Mouse (Mus musculus) hindbrain, postnatal 0 days (tissue): ENCODE measurements around the gene Psma6. TPM values are rescaled to one million over a fixed set of nuclear protein-coding genes. Genes with fewer than 3 reads are reported as not detected.

Experiments
- ATAC-seq: fragments of 200-750 bp; cut with Nextera tagmentation; 2 replicates; pipeline ENCODE4 v1.8.0; 2017; ENCODE audit warnings: mild to moderate bottlenecking, moderate TSS enrichment, moderate library complexity
- DNase-seq: peaks from one replicate; pipeline ENCODE4 v3.0.0-alpha.2; 2015; ENCODE audit warnings: low spot score
- H3K27ac ChIP-seq: fragments of 300-500 bp; sonication (generic); 2 replicates; pipeline ENCODE4 v1.5.1; 2014; ENCODE audit warnings: mild to moderate bottlenecking
- H3K27me3 ChIP-seq: fragments of 300-500 bp; sonication (generic); 2 replicates; pipeline ENCODE4 v1.6.1; 2014; ENCODE audit warnings: low read length, mixed read lengths; ENCODE audit not compliant: insufficient read depth
- H3K36me3 ChIP-seq: fragments of 300-500 bp; sonication (generic); 2 replicates; pipeline ENCODE4 v1.6.1; 2014; ENCODE audit warnings: low read length, mixed read lengths; ENCODE audit not compliant: insufficient read depth
- H3K4me1 ChIP-seq: fragments of 300-500 bp; sonication (generic); 2 replicates; pipeline ENCODE4 v1.6.1; 2014; ENCODE audit warnings: antibody characterized with exemption, low read length, mixed read lengths; ENCODE audit not compliant: insufficient read depth
- H3K4me2 ChIP-seq: fragments of 300-500 bp; sonication (generic); 2 replicates; pipeline ENCODE4 v1.6.1; 2014; ENCODE audit warnings: low read depth, mild to moderate bottlenecking, low read length, moderate library complexity, mixed read lengths
- H3K4me3 ChIP-seq: fragments of 300-500 bp; sonication (generic); 2 replicates; pipeline ENCODE4 v1.5.1; 2014; ENCODE audit warnings: low read length
- H3K9ac ChIP-seq: fragments of 300-500 bp; sonication (generic); replicated peaks from 2 replicates; pipeline ENCODE4 v1.6.1; 2014; ENCODE audit warnings: mild to moderate bottlenecking, low read length, moderate library complexity, mixed read lengths
- H3K9me3 ChIP-seq: fragments of 300-500 bp; sonication (generic); 2 replicates; pipeline ENCODE4 v1.6.1; 2016; ENCODE audit warnings: low read length, mixed read lengths
- CTCF ChIP-seq: IDR thresholded peaks from 2 replicates; pipeline ENCODE4 v1.5.1; 2016; ENCODE audit warnings: antibody characterized with exemption, control low read depth, low read depth
- WGBS: fragments of 180-500 bp; shearing (Covaris S2); extraction: QIAGEN DNeasy Blood & Tissue Kit; methylation state at CpG from one replicate; pipeline ENCODE4 v1.1.7; 2014; 5-methylcytosine and 5-hydroxymethylcytosine counted together
- polyA plus RNA-seq: library from polyadenylated mRNA; unstranded; fragments of >200 nt; fragmentation: Nextera tagmentation; extraction: Ambion mirVana; gene quantifications from 2 replicates; pipeline ENCODE4 v1.2.1, GENCODE M21; 2015
- total RNA-seq: library from RNA; depleted of rRNA; stranded (reverse); fragments of >200 nt; gene quantifications from 2 replicates; pipeline ENCODE4 v1.2.3, GENCODE M21; 2014

Gene Psma6
- total and polyA plus RNA-seq, 2 experiments from 2014 or later: 91.7 to 446 TPM

GRCm38 (mm10) chr12:55461767-55462166 is 77.7 kb downstream of the Psma6 start:
- 65% methylated on average over 6 of the region's 6 CpGs for WGBS
- no peak for TF ChIP-seq CTCF
- H3K4me3 ChIP-seq: no peak overlapping the region

GRCm38 (mm10) chr12:55462456-55462855 is 78.4 kb downstream of the Psma6 start:
- Histone ChIP-seq H3K36me3 (no peaks in the 10 kb centered on the region), H3K9me3 (no peaks in the 10 kb centered on the region), H3K27me3 (no peaks in the 10 kb centered on the region), H3K27ac (no peak overlapping the region; the same call in 1 of the 2 replicates), H3K4me3 (no peak overlapping the region), H3K9ac (no peak overlapping the region), H3K4me2 (no peak overlapping the region), H3K4me1 (peaks cover 38% of the 10 kb centered on the region)
- TF ChIP-seq CTCF: no peak
- DNase-seq (no peak), ATAC-seq (no peak)
- WGBS: 64% methylated on average over 6 of the region's 6 CpGs

More at GRCm38 (mm10) chr12:55461767-55462166, 77.7 kb downstream of the Psma6 start:
- H3K27ac ChIP-seq: no peak overlapping the region
- no peaks in the 10 kb centered on the region for H3K9me3 ChIP-seq
- peaks cover 36% of the 10 kb centered on the region for H3K4me1 ChIP-seq
- H3K36me3 ChIP-seq: no peaks in the 10 kb centered on the region
- no peaks in the 10 kb centered on the region for H3K27me3 ChIP-seq
- ATAC-seq (no peak), DNase-seq (no peak)
- no peak overlapping the region for H3K4me2 ChIP-seq
- no peak overlapping the region for H3K9ac ChIP-seq

- TF ChIP-seq CTCF: no peak
- H3K36me3 ChIP-seq: no peaks in the 10 kb centered on the region
- H3K9ac ChIP-seq: no peak overlapping the region
- no peaks in the 10 kb centered on the region for H3K27me3 ChIP-seq
- H3K4me3 ChIP-seq: no peak overlapping the region
- 69% methylated on average over 5 of the region's 5 CpGs for WGBS
- no peak overlapping the region; the same call in 1 of the 2 replicates for H3K27ac ChIP-seq
- no peak overlapping the region for H3K4me2 ChIP-seq
- DNase-seq: no peak
- no peaks in the 10 kb centered on the region for H3K9me3 ChIP-seq
- ATAC-seq: no peak
- peaks cover 38% of the 10 kb centered on the region for H3K4me1 ChIP-seq
These were observed 79.1 kb downstream of the Psma6 start for GRCm38 (mm10) chr12:55463087-55463486.

DNA sequence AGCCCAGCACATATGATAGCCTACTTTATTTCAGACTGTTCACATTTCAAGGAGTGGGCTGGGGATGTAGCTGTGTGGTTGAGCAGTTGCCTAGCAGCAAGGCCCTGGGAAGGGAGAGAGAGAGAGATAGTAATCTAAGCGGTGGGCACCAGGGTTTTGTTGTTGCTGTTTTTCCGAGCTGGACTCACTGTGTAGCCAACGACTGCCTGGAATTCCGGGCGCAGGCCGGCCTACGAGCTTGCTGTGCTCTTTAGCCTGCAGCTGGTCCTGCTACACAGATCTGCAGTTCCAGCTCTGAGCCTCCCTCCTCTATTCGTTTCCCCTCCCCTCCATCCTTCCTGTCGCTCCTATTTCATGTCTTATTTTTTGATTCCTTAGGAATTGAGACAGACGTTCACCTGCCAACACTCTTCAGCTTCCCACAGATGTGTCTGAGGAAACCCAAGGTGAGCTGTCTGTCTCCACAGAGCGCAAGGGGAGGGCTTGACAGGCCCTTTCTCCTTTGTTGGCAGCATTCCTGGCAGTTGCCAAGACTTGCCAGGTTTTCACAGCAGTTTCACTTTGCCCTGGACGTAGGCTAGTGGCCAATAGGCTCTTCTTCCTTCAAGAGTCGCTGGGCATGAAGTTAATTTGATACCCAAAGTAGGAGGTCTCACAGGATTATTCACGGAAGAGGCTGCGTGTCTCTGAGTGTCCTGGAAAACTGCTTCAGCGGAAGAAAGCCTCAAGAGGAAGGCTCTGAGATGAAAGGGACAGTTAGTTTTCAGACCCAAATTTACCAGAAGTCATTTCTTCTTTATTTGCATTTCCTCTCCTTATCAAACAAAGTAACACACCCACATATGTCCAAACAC is 80.2 kb downstream of the Psma6 start:
- Histone ChIP-seq H3K27ac (peak overlapping the region; percentile 76), H3K27me3 (no peaks in the 10 kb centered on the region), H3K9me3 (no peaks in the 10 kb centered on the region), H3K4me3 (no peak overlapping the region; the same call in 1 of the 2 replicates), H3K36me3 (no peaks in the 10 kb centered on the region), H3K9ac (0 out of 2 replicates have a peak overlapping the region, but pooled peaks have one; percentile 19), H3K4me1 (peaks cover 38% of the 10 kb centered on the region), H3K4me2 (peak overlapping the region; percentile 35; the same call in 1 of the 2 replicates)
- 8% methylated on average over 16 of the region's 16 CpGs for WGBS
- peak; percentile 83 for ATAC-seq
- no peak for TF ChIP-seq CTCF
- peak; percentile 89 for DNase-seq

DNA sequence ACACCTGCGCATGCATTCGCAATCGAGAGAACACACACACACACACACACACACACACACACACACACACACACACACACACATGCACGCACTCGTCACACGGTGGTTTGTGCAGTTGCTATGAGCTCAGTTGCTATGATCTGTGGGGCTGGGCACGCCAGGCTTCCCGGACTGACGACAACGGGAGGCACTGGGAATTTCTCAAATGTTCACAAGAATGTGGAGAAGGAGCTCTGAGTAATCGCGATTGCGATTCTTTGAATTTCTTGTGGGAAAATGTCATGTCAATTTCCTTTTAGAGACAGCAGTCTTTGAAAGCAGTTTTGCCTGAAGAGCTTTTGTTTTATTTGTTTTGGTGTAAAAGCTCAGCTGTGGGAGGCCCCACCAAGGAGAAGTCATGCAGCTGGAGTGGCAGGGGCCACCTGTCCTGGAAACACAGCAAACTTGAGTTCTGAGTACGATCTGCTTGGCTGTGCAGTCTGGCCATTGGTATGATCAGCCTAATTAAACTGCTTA is 80.9 kb downstream of the Psma6 start:
- H3K4me2 ChIP-seq: peak overlapping the region; percentile 35; the same call in 1 of the 2 replicates
- no peaks in the 10 kb centered on the region for H3K36me3 ChIP-seq
- H3K9ac ChIP-seq: no peak overlapping the region
- peak; percentile 31; the same call in 1 of the 2 replicates for ATAC-seq
- no peaks in the 10 kb centered on the region for H3K27me3 ChIP-seq
- H3K4me1 ChIP-seq: peaks cover 38% of the 10 kb centered on the region
- peak overlapping the region; percentile 76 for H3K27ac ChIP-seq
- no peaks in the 10 kb centered on the region for H3K9me3 ChIP-seq
- 27% methylated on average over 14 of the region's 14 CpGs for WGBS
- DNase-seq: peak; percentile 55
- no peak overlapping the region for H3K4me3 ChIP-seq
- no peak for TF ChIP-seq CTCF

DNA sequence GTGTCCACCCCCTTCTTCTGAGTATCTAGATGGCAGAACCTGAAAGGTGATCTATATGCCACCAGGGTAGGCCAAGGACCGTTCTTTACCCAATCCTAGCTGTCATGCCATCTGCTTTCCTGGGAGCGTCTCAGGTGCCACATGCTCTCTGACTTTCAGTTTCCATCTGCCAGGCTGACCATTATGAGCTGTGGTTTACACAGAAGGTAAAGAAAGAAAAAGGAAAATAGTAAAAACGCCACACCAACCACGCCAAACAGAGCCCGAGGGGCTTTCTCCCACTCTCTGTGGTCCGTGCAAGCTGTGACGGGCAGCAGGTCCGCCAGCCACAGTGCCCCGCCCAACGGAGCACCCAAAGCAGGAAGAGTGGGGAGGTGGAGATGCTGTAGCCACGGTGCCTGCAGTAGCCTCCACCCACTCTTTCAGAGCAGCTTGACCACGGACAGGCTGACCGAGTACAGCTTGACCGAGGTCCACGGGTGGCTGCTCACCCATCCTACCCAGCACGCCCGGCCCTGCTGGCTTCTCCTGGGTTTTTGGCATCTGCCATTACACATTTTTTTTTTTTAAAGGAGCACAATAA is 81.5 kb downstream of the Psma6 start:
- Histone ChIP-seq H3K36me3 (no peaks in the 10 kb centered on the region), H3K27me3 (no peaks in the 10 kb centered on the region), H3K4me1 (peaks cover 38% of the 10 kb centered on the region), H3K4me2 (peak overlapping the region; percentile 18; the same call in 1 of the 2 replicates), H3K9ac (no peak overlapping the region), H3K9me3 (no peaks in the 10 kb centered on the region), H3K4me3 (no peak overlapping the region), H3K27ac (peak overlapping the region; percentile 76)
- no peak for TF ChIP-seq CTCF
- 61% methylated on average over 17 of the region's 17 CpGs for WGBS
- ATAC-seq (no peak), DNase-seq (no peak)
